Mouse (Mus musculus) 416B (cell line): Measurements from ENCODE around the gene Gm13539.

Experiments used
- DNase-seq: peaks from one replicate; pipeline ENCODE4 v3.0.0; 2011; ENCODE audit warnings: low read depth

Gm13539 gene

GRCm38 (mm10) chr2:25828344-25828947 lies 46.4 kb downstream of the Gm13539 start:
- DNase-seq = peak; percentile 51

GRCm38 (mm10) chr2:25830786-25831185 lies 48.7 kb downstream of the Gm13539 start:
- no peak for DNase-seq

GRCm38 (mm10) chr2:25836291-25836690 lies 54.2 kb downstream of the Gm13539 start:
- peak; percentile 68 for DNase-seq
